Mouse (Mus musculus) ES-CJ7 (cell line): ENCODE measurements around the gene Nlk.
A peak's percentile ranks its signal among the peaks of the same experiment; 100 is the strongest.
"Not testable (repeated sequence)": the region's sequence is repeated elsewhere in the genome, so short reads cannot be mapped to it uniquely, and the experiment has no call there.

Experiments used
- DNase-seq: peaks from one replicate; pipeline ENCODE4 v3.0.0; 2011; ENCODE audit warnings: low read depth, low spot score

The Nlk gene

GRCm38 (mm10) chr11:78595773-78596172 lies 101.4 kb downstream of the Nlk start:
- no peak for DNase-seq

GRCm38 (mm10) chr11:78594271-78594964 lies 102.8 kb downstream of the Nlk start:
- DNase-seq, result no peak

- DNase-seq, result not testable (repeated sequence)
These were observed 109.5 kb downstream of the Nlk start for GRCm38 (mm10) chr11:78587677-78588076.

DNA sequence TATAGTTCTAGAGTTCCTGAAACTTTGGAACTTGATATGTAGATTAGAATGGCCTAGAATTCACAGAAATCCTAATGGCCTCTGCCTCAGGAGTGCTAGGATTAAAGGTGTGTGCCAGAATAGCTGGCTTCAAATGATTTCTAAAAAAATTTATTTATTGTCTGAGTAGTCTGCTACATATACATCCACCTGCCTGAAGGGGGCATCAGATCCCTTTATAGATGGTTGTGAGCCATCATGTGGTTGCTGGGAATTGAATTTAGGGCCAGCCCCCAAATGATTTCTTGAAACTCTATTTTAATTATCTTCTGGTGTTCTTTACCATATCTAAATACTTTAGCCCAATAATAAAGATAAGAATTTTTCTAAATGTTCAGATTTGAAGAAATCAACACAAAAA lies 111.1 kb downstream of the Nlk start:
- peak; percentile 31 for DNase-seq

DNA sequence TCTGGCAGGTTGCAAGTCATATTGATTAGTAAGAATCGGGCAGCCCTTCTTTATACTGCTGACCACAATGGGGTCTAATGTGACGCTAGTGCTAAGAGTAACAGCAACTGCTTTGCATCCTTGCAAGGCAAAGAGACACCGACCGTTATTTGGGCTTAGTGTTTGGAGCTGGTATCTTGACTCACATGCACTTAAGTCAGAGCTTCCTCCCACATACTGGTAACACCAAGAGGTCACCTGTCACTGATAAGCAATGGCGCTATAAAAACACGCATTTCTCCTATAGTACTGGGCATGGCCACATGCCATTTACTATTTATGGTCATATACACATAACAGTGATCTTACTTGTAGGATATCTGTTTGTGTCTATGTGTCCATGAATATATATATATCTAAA lies 114.3 kb downstream of the Nlk start:
- no peak for DNase-seq

- no peak for DNase-seq
These were observed 122.2 kb downstream of the Nlk start for GRCm38 (mm10) chr11:78574975-78575374.

DNA sequence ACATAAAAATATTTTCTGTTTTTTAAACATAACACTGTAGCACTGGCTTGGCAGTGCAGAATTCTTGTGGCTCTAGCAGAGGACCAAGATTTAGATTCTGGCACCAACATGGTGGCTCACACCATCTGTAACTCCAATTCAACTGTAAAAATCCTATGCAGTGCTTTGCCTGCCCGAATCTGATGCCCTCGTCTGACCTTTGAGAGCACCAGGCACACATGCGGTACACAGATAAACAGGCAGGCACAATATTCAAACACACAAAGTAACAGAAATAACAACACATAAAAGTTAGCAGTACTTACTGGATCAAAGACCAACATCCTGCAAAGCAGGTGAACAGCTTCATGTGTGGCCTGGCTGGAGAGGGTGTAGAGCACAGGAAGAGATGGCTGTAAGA lies 122.6 kb downstream of the Nlk start:
- no peak for DNase-seq

GRCm38 (mm10) chr11:78574031-78574430 lies 123.1 kb downstream of the Nlk start:
- DNase-seq, result peak; percentile 30

DNA sequence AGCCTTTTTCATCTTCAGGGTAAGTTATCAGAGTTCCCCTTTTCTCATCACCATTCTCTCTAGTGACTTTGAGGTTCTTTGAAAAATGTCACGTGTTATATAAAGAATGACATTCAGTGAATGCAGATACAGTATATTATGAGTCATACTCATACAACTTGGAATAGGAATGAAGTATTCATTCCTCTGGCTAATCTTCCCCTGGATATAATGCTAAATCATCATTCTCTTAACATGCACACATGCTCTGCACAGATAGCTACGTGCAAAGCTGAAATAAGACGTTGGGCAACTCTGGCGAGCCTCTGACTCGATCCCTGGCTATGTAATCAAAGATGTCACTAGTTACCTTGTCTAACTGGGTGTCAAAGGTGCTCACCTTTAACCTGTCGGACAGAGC lies 125.3 kb downstream of the Nlk start:
- DNase-seq, result no peak

- no peak for DNase-seq
These were observed 125.7 kb downstream of the Nlk start for GRCm38 (mm10) chr11:78571441-78571840.

- no peak for DNase-seq
These were observed 127.4 kb downstream of the Nlk start for GRCm38 (mm10) chr11:78569806-78570205.

- no peak for DNase-seq
These were observed 128.3 kb downstream of the Nlk start for GRCm38 (mm10) chr11:78568827-78569226.

GRCm38 (mm10) chr11:78567614-78568013 lies 129.6 kb downstream of the Nlk start:
- no peak for DNase-seq

- no peak for DNase-seq
These were observed 130.4 kb downstream of the Nlk start for GRCm38 (mm10) chr11:78566775-78567174.

DNA sequence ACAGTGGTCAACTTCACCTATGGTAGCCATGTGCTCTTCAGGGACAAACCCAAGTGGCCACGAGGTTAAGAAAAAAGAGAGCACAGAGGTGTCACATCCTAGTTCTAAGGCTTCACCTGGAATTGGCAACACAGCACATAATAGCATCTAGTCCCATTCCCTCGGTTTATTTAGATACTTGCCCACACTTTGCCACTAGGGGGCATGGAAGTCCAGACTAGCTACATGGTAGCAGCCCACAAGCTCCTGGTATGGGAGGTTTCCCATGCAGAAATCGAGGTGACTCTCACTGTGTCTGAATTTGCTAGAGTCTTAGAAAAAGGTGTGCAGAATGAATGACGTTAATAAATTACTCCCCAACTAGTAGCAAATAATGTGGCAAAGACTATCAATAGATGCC lies 136.7 kb downstream of the Nlk start:
- peak; percentile 77 for DNase-seq

- DNase-seq, result peak; percentile 59
These were observed 139.9 kb downstream of the Nlk start for GRCm38 (mm10) chr11:78557241-78557640.

DNA sequence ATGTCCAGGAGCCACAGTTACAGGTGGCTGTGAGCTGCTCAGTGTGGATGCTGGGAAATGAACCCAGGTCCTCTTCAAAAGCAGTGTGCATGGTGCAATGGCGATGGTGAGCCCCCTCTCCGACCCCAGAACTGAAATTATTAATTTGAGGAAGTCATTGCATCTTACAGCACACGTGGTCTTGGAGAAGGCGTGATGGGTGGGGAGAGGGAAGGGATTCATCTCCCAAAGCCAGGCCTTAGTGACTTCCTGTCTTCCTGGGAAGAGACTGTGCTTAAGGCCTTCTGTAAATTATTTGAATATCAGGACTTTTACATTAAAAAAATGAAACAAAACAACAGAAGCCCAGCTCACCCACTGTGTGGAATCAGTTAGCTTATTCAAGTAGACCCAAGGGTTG lies 141.1 kb downstream of the Nlk start:
- DNase-seq, result no peak

- no peak for DNase-seq
These were observed 141.6 kb downstream of the Nlk start for GRCm38 (mm10) chr11:78555623-78556022.

DNA sequence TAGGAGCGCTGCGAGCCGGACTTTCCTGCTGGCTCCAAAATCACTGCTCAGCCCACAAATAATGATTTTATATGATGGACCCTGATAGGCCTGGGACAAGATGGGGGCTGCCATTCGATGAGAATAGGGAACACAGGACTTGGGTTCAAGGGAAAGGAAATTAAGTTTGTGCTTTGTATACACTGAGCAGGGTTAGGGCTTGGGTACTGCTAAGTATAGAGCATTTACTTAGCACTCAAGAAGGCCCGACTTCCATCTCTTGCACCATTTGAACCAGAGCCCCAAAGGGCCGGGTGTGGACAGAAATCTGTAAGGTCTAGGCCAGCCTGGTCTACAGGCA lies 146.1 kb downstream of the Nlk start:
- no peak for DNase-seq

DNA sequence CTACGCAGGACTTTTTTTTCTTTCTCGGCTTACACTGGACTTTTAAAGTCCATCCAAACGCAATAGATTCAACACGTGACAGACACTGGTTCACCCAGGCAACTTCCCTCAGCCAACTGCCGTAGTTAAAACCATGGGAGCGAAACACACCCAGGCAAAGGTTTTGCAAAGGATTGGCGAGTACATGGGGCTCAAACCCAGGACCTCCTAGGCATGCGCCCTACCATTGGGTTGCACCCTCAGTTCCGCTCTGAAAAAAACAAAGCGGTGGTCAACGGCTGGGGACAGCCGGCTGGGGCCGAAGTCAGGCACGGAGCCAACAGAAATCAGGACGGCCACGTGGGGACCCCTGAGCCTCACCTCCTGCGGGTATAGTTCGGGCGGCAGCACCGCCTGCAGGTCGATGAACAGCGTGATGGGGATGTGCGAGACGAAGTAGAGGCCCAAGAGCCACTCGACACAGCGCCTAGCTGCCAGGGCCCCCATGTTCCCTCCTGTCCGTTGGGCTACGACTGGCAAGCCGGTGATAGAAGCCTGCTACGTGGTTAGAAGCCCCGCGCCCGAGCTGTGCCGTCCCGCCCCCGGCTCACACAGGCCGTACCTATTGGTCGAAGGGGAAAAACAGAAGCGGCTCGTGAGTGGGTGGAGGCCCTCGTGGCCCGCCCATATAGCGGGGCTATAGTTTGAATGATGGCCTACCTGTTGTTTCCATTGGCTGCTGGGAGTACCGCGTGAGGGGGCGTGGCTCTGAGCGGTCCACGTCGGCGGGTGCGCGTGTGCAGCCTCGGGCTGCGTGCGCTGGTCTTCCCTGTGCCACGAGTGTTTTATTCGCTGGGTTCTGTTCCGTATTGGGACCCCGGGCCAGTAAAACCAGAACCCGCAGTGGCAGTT lies 146.8 kb downstream of the Nlk start, which contains the start of gene Tmem97:
TSS of gene Tmem97 (minus strand) at position 610 of the 891 bp plus-strand sequence.
- peak; percentile 98 for DNase-seq

DNA sequence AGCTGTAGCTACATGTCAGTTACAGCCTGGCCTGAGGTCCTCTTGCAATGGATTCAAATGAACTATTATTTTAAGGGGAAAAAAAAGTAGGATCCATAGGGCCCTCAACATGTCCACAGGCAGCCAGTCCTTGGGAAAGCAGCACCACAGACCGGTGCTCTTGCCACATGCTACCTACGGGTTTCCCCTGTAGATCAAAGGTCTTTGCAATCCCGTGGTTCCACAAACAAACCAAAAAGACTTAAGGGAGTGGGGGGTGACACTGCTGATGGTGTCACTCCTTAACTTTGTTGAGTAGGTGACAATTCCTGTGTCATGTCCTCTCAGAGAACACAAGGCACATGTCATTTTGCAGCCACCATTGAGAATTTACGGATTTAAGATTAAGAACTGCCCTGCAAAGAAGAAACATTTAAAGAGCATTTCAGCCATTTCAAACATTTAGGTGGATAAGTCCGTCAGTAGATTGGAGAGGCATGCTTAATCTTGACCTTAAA lies 147.6 kb downstream of the Nlk start:
- DNase-seq, result no peak

- DNase-seq, result no peak
These were observed 149.3 kb downstream of the Nlk start for GRCm38 (mm10) chr11:78547718-78548460.
